Mouse (Mus musculus): ENCODE measurements around the gene Lrrc4. TPM values are rescaled to one million over a fixed set of nuclear protein-coding genes. Genes with fewer than 3 reads are reported as not detected.

Gene Lrrc4
- polyA plus RNA-seq, 1 experiment from 2014 or later = 0.27 TPM

DNA sequence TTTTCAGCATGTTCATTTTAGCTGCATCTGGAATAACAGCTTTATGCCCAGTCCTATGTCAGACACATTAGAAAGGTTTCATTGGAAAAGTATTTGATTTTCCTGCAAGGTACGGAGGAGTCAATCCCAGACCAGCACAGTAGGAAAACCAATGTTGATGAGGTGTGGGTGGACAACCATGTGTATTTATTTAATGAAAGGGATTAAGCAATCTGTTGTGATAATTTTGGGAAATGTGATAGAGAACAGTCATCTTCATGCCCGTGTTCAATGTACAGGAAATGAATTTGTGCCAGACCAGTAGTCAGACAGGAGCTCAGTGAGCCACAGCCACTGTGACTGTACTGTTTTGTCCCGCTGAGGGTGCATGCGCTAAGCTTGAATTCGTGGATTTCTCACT is 143.8 kb downstream of the Lrrc4 start:
- 82% methylated on average over 5 of the region's 5 CpGs for WGBS (ENCODE audit: missing documents)
- H3K79me2 ChIP-seq (ENCODE audit: inconsistent target) = no peaks in the 10 kb centered on the region
- no peak overlapping the region for H3K27ac ChIP-seq
- H3K4me3 ChIP-seq (ENCODE audit: inconsistent target) = no peak overlapping the region
- no peaks in the 10 kb centered on the region for H3K36me3 ChIP-seq (ENCODE audit: inconsistent target)

DNA sequence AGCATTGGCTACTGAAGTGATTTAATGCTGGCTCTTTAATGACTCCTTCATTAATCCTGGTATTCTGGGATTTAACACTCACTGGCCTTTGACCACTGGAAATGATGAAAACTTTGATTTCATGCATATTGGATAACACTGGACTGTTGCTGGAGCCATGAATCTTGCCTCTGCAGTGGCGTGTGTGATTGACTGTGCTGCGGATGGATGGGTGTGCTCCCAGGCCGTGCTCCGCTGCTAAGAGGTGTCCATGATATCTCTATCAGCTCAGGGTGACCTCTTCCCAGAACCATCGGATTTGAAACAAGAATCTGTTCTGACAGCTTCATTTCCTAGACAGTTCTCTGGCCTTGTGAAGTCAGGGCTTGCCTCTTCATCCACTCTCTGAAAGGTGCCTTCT is 145.8 kb downstream of the Lrrc4 start:
- 95% methylated on average over 5 of the region's 5 CpGs for WGBS (ENCODE audit: missing documents)
- H3K4me3 ChIP-seq (ENCODE audit: inconsistent target) = no peak overlapping the region
- H3K27ac ChIP-seq = no peak overlapping the region
- no peaks in the 10 kb centered on the region for H3K36me3 ChIP-seq (ENCODE audit: inconsistent target)
- no peaks in the 10 kb centered on the region for H3K79me2 ChIP-seq (ENCODE audit: inconsistent target)

DNA sequence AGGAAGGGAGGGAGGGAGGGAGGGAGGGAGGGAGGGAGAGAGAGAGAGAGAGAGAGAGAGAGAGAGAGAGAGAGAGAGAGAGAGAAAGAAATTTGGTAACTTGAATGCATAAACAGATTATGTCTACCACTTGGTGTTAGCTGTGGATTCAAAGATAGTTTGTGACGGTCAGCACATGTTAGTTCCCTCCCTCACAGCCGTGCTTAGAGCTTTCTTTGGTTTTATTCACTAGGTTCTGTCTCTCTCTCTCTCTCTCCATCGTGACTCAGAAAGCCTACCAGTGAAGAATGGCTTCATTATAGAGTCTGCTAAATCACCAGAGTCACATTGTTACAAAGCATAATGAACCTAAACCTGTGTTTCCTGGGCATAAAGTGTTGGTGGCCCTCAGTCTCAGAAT is 146.5 kb downstream of the Lrrc4 start:
- Histone ChIP-seq H3K4me3 (ENCODE audit: inconsistent target) (no peak overlapping the region), H3K36me3 (ENCODE audit: inconsistent target) (no peaks in the 10 kb centered on the region), H3K27ac (no peak overlapping the region), H3K79me2 (ENCODE audit: inconsistent target) (no peaks in the 10 kb centered on the region)
- WGBS (ENCODE audit: missing documents) = 93% methylated on average over 3 of the region's 3 CpGs

DNA sequence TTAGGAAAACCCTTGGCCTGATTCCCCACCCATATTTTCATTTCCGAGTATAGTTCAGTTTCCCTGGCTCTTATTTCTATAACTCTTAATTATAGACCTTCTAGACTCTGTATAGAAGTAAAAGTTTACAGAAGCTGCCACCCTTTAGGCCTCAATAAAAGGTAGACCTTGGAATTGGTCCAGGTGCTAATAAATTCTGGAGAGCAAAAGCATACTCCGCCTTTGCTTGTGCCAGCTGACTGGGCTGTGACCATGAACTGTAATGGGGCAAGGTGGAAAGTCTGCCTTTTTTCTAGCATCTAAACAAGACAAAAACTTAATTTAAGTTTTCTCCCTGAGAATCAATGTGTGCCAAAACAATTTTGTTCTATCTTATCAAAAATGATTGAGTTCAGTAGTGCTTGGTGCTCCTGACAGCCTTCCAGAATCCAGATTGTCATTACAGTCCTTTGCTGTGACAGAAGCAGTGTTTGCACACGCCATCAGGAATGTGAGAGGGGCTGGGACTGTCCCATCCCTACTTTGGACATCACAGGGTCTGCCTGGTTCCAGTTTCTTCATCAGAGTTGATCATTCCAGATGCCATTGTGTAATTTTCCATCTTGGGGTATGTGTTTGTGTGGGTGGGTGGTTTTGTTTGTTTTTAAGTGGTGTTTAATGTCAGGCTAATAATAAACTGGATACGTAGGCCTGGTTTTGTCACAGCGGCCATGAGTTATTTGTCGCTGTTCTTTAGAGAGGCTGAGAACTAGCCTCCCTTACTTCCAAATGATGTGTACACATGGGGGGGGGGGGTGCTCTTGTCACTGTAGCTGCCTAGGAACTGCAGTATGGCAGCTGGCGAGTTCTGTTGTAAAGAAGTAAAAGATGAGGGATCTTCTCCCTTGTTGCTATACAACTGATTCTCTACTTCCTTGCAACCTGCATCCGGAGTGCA is 149.8 kb downstream of the Lrrc4 start:
- no peak overlapping the region for H3K27ac ChIP-seq
- H3K4me3 ChIP-seq (ENCODE audit: inconsistent target) = no peak overlapping the region
- no peaks in the 10 kb centered on the region for H3K79me2 ChIP-seq (ENCODE audit: inconsistent target)
- no peaks in the 10 kb centered on the region for H3K36me3 ChIP-seq (ENCODE audit: inconsistent target)
- WGBS (ENCODE audit: missing documents) = 98% methylated on average over 8 of the region's 8 CpGs

DNA sequence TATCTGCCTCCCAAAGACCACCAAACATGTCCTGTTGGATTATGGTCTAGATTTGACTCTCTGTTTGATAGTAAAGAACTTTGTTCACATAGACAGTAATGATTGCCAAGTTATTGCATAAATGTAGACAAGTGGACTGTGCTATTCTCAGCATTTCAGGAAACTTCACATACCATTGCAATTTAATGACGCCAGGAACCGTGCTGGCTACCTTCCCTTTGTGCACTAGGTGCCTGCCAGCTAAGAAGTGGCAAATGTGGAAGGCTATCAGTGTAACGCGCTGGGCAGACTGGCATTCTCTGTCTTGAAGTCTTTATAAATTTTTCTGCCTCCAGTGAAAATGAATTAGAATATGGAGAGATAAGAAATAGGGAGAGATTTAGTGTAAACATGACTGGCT is 151.0 kb downstream of the Lrrc4 start:
- WGBS (ENCODE audit: missing documents) = 94% methylated on average over 4 of the region's 4 CpGs
- Histone ChIP-seq H3K79me2 (ENCODE audit: inconsistent target) (no peaks in the 10 kb centered on the region), H3K27ac (no peak overlapping the region), H3K36me3 (ENCODE audit: inconsistent target) (no peaks in the 10 kb centered on the region), H3K4me3 (ENCODE audit: inconsistent target) (no peak overlapping the region)

DNA sequence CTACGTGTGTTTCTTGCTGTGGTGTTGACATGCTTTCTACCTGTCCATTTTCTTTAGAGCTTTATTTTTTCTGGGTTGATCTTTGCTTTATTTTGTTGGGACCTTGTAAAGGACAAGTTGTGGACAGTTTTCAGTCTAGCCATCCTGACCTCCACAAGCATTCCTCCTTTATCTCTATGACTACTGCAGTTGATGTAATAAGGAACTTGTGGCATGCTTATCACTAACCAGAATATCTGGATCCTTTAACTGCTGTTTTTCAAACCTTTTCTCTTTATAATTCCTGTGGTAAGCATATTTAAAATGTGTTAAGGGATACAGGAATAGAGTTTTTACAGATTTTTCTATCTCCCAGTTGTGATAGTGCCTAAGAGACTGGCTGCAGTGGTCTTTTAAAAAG is 152.7 kb downstream of the Lrrc4 start:
- WGBS (ENCODE audit: missing documents) = 100% methylated on average over 1 of the region's 1 CpGs
- Histone ChIP-seq H3K4me3 (ENCODE audit: inconsistent target) (no peak overlapping the region), H3K36me3 (ENCODE audit: inconsistent target) (no peaks in the 10 kb centered on the region), H3K79me2 (ENCODE audit: inconsistent target) (no peaks in the 10 kb centered on the region), H3K27ac (no peak overlapping the region)

DNA sequence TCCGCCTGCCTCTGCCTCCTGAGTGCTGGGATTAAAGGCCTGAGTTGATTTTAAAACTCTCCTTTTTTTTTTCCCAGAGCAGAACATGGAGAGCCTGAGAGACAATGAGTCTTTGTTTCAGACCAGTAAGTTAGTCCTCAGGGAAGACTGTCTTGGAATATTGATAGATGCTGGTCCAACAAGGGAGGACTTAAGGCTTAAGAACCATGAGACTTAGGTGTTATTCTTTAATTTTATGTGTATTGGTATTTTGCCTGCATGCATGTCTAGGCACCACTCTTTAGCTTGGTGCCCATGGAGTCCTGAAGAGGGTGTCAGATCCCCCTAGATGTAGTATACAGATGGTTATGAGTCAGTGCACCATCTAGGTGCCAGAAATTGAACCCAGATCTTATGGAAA is 156.9 kb downstream of the Lrrc4 start:
- no peaks in the 10 kb centered on the region for H3K79me2 ChIP-seq (ENCODE audit: inconsistent target)
- H3K36me3 ChIP-seq (ENCODE audit: inconsistent target) = no peaks in the 10 kb centered on the region
- 100% methylated on average over 1 of the region's 1 CpGs for WGBS (ENCODE audit: missing documents)
- no peak overlapping the region for H3K27ac ChIP-seq
- no peak overlapping the region for H3K4me3 ChIP-seq (ENCODE audit: inconsistent target)

DNA sequence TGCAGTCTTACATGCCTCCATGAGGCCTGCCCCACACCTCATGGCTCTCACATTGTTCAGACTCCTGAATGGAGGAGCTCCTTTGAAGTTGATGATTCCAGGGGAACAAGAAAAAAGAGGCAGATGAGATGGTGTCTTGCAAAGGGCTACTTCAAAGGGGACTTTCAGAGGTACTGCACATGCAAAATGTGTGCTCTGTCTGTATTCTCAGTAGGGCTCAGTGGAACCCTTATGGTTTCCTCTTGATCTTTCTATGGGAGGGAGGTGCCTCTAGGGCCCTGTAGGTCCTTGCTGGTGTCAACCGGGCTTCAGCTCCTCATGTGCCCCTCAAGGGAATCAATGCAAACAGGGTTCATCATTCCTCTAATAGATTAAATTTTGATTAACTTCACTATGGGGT is 159.2 kb downstream of the Lrrc4 start:
- H3K36me3 ChIP-seq (ENCODE audit: inconsistent target) = peaks cover 7% of the 10 kb centered on the region; the same call in 1 of the 2 replicates
- H3K79me2 ChIP-seq (ENCODE audit: inconsistent target) = no peaks in the 10 kb centered on the region
- no peak overlapping the region for H3K27ac ChIP-seq
- H3K4me3 ChIP-seq (ENCODE audit: inconsistent target) = no peak overlapping the region
- WGBS (ENCODE audit: missing documents) = 93% methylated on average over 1 of the region's 1 CpGs

DNA sequence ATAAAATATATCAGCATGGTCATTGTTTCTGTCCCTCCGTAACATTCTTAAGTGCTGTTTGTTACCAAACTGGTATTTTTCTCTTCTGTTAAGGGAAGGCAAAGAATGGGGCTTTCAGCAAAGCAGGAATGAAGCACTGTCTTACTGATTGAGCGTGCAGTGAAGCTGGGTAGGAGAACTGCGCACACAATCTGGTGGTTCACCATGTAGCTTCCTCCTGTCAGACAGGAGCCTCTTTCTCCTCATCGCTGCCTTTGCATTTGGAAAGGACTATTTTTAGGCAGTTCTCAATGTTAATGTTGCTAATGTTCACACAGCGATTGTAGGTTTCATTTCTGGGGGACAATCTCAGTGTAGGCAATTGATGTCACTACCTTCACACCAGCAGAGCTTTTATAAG is 162.3 kb downstream of the Lrrc4 start:
- Histone ChIP-seq H3K4me3 (ENCODE audit: inconsistent target) (no peak overlapping the region), H3K36me3 (ENCODE audit: inconsistent target) (peaks cover 7% of the 10 kb centered on the region; the same call in 1 of the 2 replicates), H3K27ac (no peak overlapping the region), H3K79me2 (ENCODE audit: inconsistent target) (no peaks in the 10 kb centered on the region)
- WGBS (ENCODE audit: missing documents) = 96% methylated on average over 5 of the region's 5 CpGs

DNA sequence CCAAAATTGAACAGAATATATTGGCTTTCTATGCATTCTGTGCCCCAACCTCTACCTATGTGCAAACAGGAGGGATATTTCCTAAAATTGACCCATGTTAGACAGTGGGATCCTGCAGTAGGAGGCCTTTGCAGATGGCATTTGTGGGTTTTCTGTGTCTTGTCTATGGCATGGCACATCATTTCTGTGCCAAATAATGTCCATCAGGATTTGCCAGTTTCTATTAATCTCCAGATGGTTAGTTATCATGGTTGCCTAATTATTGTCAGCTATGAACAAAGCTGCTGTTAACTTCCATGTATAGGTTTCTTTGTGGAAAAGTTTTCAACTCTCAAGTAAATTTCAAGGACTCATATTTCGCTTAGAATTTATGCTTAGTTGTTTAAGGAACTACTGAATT is 164.0 kb downstream of the Lrrc4 start:
- Histone ChIP-seq H3K79me2 (ENCODE audit: inconsistent target) (no peaks in the 10 kb centered on the region), H3K36me3 (ENCODE audit: inconsistent target) (peaks cover 7% of the 10 kb centered on the region; the same call in 1 of the 2 replicates), H3K27ac (no peak overlapping the region), H3K4me3 (ENCODE audit: inconsistent target) (no peak overlapping the region)
- WGBS (ENCODE audit: missing documents) = 100% methylated on average over 1 of the region's 1 CpGs

DNA sequence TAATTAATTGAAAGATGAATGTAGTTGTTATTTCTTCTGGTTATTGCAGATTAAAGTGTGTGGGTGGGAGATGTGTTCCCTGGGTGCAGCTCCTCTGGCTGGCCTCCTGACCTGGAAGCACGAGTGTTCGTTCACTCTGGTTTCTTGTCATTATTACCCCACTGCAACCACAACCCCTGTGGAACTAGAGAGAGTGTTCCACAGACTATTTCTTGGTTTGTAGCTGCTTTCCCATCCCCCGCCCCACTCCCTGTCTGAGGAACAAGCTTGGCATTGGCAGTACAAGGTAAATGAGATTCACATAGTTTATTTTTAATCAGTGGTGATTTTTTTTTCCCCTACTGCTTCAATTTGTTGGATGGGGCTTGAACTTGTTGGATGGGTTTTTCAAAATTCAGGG is 166.8 kb downstream of the Lrrc4 start:
- H3K4me3 ChIP-seq (ENCODE audit: inconsistent target) = no peak overlapping the region
- no peaks in the 10 kb centered on the region for H3K79me2 ChIP-seq (ENCODE audit: inconsistent target)
- no peak overlapping the region for H3K27ac ChIP-seq
- H3K36me3 ChIP-seq (ENCODE audit: inconsistent target) = peaks cover 7% of the 10 kb centered on the region; the same call in 1 of the 2 replicates
- 93% methylated on average over 3 of the region's 3 CpGs for WGBS (ENCODE audit: missing documents)

DNA sequence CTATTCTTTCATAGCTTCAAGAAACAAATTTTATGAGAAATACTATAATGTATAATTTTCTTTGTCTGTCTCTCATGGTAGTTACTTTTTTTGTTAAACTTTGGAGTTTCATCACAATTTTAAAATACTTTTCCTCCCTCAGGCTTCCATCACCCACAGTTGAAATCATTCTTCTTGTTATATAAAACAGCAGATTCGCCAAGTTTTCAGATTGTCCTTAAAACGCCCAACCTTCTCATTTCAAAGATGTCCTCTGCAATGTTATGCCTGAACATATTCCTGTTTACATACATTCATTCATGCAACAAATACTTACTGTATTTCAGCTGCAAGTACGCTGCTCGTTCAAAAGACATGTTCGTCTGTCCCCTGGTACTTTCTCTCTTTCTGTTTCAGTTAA is 167.9 kb downstream of the Lrrc4 start:
- Histone ChIP-seq H3K4me3 (ENCODE audit: inconsistent target) (no peak overlapping the region), H3K27ac (no peak overlapping the region), H3K79me2 (ENCODE audit: inconsistent target) (no peaks in the 10 kb centered on the region), H3K36me3 (ENCODE audit: inconsistent target) (no peaks in the 10 kb centered on the region)
- 98% methylated on average over 5 of the region's 5 CpGs for WGBS (ENCODE audit: missing documents)

DNA sequence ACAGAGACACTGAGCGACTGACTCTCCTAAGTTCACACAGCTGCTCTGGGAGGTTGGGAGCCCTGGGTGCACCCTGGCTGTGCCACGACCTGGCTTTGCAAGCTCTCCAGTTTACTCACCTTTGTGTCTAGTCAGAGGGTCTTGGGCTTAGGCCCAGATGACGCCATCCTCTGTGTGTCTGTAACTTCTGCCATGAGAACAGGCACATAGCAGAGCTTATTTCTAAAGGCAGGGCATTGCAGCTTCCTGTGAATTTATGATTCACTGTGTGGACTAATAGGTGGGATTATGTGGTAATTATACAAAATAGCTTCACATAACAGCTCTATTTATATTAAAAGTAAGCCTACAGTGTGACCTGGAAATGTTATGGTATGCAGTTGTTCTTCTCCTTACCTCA is 168.5 kb downstream of the Lrrc4 start:
- Histone ChIP-seq H3K27ac (no peak overlapping the region), H3K79me2 (ENCODE audit: inconsistent target) (no peaks in the 10 kb centered on the region), H3K4me3 (ENCODE audit: inconsistent target) (no peak overlapping the region), H3K36me3 (ENCODE audit: inconsistent target) (no peaks in the 10 kb centered on the region)
- 100% methylated on average over 3 of the region's 3 CpGs for WGBS (ENCODE audit: missing documents)

DNA sequence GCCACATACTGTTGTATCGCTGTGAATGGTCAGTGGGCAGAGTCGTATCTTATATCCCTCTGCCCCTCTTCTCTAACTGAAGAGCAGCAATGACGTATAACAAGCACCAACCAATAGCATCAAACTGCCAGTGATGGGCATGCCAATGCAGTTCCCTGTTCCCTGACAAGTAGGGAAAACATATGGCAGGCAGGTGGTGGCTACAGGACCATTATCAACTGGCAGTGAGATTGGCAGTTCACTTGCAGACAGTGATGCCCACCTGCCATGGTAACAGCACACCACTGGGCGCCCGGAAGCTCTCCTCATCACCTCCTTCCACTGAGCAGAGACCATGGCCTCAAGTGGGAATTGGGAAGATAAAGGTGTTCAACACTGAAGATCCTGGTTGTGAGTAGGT is 175.0 kb downstream of the Lrrc4 start:
- WGBS (ENCODE audit: missing documents) = 98% methylated on average over 5 of the region's 5 CpGs
- H3K36me3 ChIP-seq (ENCODE audit: inconsistent target) = no peaks in the 10 kb centered on the region
- no peak overlapping the region for H3K27ac ChIP-seq
- no peak overlapping the region for H3K4me3 ChIP-seq (ENCODE audit: inconsistent target)
- H3K79me2 ChIP-seq (ENCODE audit: inconsistent target) = no peaks in the 10 kb centered on the region

DNA sequence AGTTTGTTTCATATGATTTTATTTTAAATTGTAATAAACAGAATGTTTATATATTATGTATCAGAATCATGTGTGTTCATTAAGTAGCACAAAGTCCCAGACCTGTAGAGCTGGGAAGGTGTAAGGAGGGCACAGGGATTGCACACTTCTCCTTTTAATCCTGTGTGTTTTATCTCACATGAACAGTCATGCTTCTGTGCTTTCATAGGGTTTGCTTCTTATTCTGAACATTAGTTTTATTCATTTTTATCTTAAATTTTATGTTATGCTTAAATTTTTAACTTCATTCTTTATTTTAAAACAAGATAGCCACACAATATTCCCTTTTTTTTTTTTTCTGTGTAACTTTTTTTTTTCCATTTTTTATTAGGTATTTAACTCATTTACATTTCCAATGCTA is 186.3 kb downstream of the Lrrc4 start:
- Histone ChIP-seq H3K27ac (no peak overlapping the region), H3K79me2 (ENCODE audit: inconsistent target) (no peaks in the 10 kb centered on the region), H3K36me3 (ENCODE audit: inconsistent target) (no peaks in the 10 kb centered on the region), H3K4me3 (ENCODE audit: inconsistent target) (no peak overlapping the region)

DNA sequence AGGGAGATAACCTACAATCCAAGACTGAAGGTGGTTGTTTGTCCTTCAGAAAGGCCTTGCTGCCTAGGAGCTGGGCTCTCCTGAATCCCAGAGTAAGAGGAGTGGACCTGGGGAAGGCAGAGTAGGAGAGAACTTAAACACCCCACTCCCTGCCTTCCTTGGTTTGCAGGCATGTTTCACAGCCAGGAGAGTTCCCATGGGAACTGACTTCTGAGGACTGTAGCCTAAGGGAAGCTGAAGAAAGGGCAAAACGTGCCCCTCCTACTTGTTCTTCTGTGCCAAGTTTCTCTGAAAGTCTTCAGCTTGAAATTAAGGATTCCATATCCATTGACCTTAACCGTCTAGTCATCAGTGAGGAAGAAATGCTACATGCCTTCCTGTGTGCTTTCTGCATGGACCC is 188.6 kb downstream of the Lrrc4 start:
- WGBS (ENCODE audit: missing documents) = 100% methylated on average over 2 of the region's 2 CpGs

More for the DNA sequence above, 188.6 kb downstream of the Lrrc4 start:
- Histone ChIP-seq H3K4me3 (ENCODE audit: inconsistent target) (no peak overlapping the region), H3K27ac (no peak overlapping the region), H3K36me3 (ENCODE audit: inconsistent target) (no peaks in the 10 kb centered on the region), H3K79me2 (ENCODE audit: inconsistent target) (peaks cover 1% of the 10 kb centered on the region; the same call in 1 of the 2 replicates)
